Mouse (Mus musculus) embryo, embryonic 10.5 days (tissue): ENCODE measurements around the gene Polh.

ENCODE experiments used
- DNase-seq: peaks from one replicate; pipeline ENCODE4 v3.0.0-alpha.2; 2015; ENCODE audit warnings: low spot score

The Polh gene

GRCm38 (mm10) chr17:46168318-46168717 lies 34.1 kb downstream of the Polh start:
- no peak for DNase-seq

- no peak for DNase-seq
Observed at GRCm38 (mm10) chr17:46167014-46167413, 35.4 kb downstream of the Polh start.

- no peak for DNase-seq
Observed at GRCm38 (mm10) chr17:46166270-46166669, 36.2 kb downstream of the Polh start.

GRCm38 (mm10) chr17:46165460-46165859 lies 37.0 kb downstream of the Polh start:
- no peak for DNase-seq

- DNase-seq, result no peak
Observed at GRCm38 (mm10) chr17:46164791-46165190, 37.7 kb downstream of the Polh start.

- DNase-seq, result no peak
Observed at GRCm38 (mm10) chr17:46164301-46164700, 38.1 kb downstream of the Polh start.

GRCm38 (mm10) chr17:46162951-46163421 lies 39.5 kb downstream of the Polh start:
- DNase-seq, result no peak

- DNase-seq, result no peak
Observed at GRCm38 (mm10) chr17:46162551-46162950, 39.9 kb downstream of the Polh start.

GRCm38 (mm10) chr17:46161710-46162109 lies 40.7 kb downstream of the Polh start:
- DNase-seq, result no peak

- DNase-seq, result peak; percentile 71
Observed at GRCm38 (mm10) chr17:46161179-46161578, 41.3 kb downstream of the Polh start.

GRCm38 (mm10) chr17:46160686-46161085 lies 41.8 kb downstream of the Polh start, which contains the start of gene Gtpbp2:
Gene Gtpbp2, plus strand, starts transcription at chr17:46161032.
- peak; percentile 100 for DNase-seq

- peak; percentile 95 for DNase-seq
Observed at GRCm38 (mm10) chr17:46160090-46160662, 42.3 kb downstream of the Polh start.

- DNase-seq, result no peak
Observed at GRCm38 (mm10) chr17:46159236-46159635, 43.2 kb downstream of the Polh start.

- no peak for DNase-seq
Observed at GRCm38 (mm10) chr17:46157131-46157530, 45.3 kb downstream of the Polh start.

GRCm38 (mm10) chr17:46156680-46157079 lies 45.8 kb downstream of the Polh start:
- DNase-seq, result no peak

- no peak for DNase-seq
Observed at GRCm38 (mm10) chr17:46154336-46154735, 48.1 kb downstream of the Polh start.

GRCm38 (mm10) chr17:46152847-46153782 lies 49.3 kb downstream of the Polh start, which contains the start of gene Mad2l1bp:
Gene Mad2l1bp, minus strand, starts transcription at chr17:46153553.
- peak; percentile 96 for DNase-seq

- DNase-seq, result peak; percentile 90
Observed at GRCm38 (mm10) chr17:46143578-46144423, 58.6 kb downstream of the Polh start, which contains the start of gene Rsph9. Gene Rsph9, minus strand, starts transcription at chr17:46144216.

GRCm38 (mm10) chr17:46139872-46140271 lies 62.6 kb downstream of the Polh start:
- no peak for DNase-seq

- DNase-seq, result no peak
Observed at GRCm38 (mm10) chr17:46138563-46139236, 63.7 kb downstream of the Polh start.

- no peak for DNase-seq
Observed at GRCm38 (mm10) chr17:46132862-46133261, 69.6 kb downstream of the Polh start.
